Mouse (Mus musculus) E14TG2a.4 (cell line): ENCODE results near the gene Dscaml1.

ENCODE experiments used
- CTCF ChIP-seq: conservative IDR thresholded peaks from 2 replicates; pipeline ENCODE4 v1.5.1; 2014; ENCODE audit warnings: low read length
- NANOG ChIP-seq: IDR thresholded peaks from 2 replicates; pipeline ENCODE4 v1.6.1; 2014; ENCODE audit warnings: borderline replicate concordance, low read length, mixed read lengths
- POU5F1 ChIP-seq: IDR thresholded peaks from 2 replicates; pipeline ENCODE4 v1.6.1; 2014; ENCODE audit warnings: low read length, borderline replicate concordance

DNA sequence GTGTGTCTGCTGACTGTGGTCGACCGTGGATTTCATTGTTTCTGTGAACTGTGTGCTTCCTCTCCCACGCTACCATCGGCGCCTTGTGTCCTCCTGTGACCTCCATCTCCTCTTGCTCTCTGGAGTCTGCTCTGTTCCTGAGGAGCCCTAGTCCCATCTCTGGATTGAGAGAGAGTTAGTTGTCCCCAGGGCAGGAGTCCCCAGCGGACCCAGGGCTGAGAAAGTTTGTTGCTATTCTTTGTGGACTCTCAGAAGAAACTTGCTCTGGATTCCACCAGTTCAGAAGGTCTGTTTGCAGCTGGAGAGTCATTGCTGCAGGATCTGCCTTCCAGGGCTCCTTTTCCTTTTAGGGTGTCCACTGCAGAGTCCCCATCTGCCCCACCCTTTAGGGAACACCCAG lies 31.2 kb upstream of the Dscaml1 start:
- no peak for TF ChIP-seq CTCF
- TF ChIP-seq POU5F1, result no peak
- TF ChIP-seq NANOG, result no peak
